Mouse (Mus musculus) monocyte, adult 5-6 weeks (primary cell): Measurements from ENCODE around the gene Als2. TPM values are rescaled to one million over a fixed set of nuclear protein-coding genes. Genes with fewer than 3 reads are reported as not detected.

Experiments used
- ATAC-seq: fragments of 153-309, 156-312 bp; replicated peaks from 2 replicates; pipeline ENCODE4 v1.8.0; 2017; ENCODE audit warnings: mild to moderate bottlenecking; ENCODE audit not compliant: low TSS enrichment, insufficient number of reproducible peaks, severe bottlenecking, poor library complexity, low FRiP score
- total RNA-seq: library from RNA; stranded (forward); fragments of 200-1000, 200-491, 200-594 nt; gene quantifications from 3 replicates; pipeline ENCODE4 v1.2.3, GENCODE M21; 2017

The Als2 gene
- total RNA-seq, 1 experiment from 2014 or later: 10.4 TPM

GRCm38 (mm10) chr1:59119720-59120457 is 117.1 kb downstream of the Als2 start, which contains the start of gene Tmem237:
Tmem237 (minus strand) TSS chr1:59120408.
- peak; percentile 84 for ATAC-seq

Other genes with a start within 250 kb of the Als2 start
- gene C2cd6, start 142.3 kb downstream of the Als2 start, total RNA-seq: 0.86 TPM in 1 of 3 replicates, not detected in the others
- gene Tmem237, start 116.8 kb downstream of the Als2 start, total RNA-seq: 2.9 to 11.2 TPM (median 7.5 TPM) in 3 replicates
- 0.38 to 1.1 TPM in 2 of 3 replicates, not detected in the other for gene Mpp4, start 73.8 kb downstream of the Als2 start, total RNA-seq
- gene Cdk15, start 19.7 kb upstream of the Als2 start, total RNA-seq: 0.21 TPM in 1 of 3 replicates, not detected in the others
- gene Fzd7, start 245.2 kb upstream of the Als2 start, total RNA-seq: 12.6 to 14.3 TPM (median 13.2 TPM) in 3 replicates